Mouse (Mus musculus): Measurements from ENCODE around the gene Prkab1. TPM values are rescaled to one million over a fixed set of nuclear protein-coding genes. Genes with fewer than 3 reads are reported as not detected.

Prkab1 gene
- total RNA-seq (2014; rRNA removed; ENCODE audit: low replicate concordance) = 39.6 and 64.2 TPM in 2 replicates
- 35.4 and 38.6 TPM in 2 replicates for polyA plus RNA-seq (2015; fragmentation: Nextera tagmentation; extraction: Ambion mirVana)

DNA sequence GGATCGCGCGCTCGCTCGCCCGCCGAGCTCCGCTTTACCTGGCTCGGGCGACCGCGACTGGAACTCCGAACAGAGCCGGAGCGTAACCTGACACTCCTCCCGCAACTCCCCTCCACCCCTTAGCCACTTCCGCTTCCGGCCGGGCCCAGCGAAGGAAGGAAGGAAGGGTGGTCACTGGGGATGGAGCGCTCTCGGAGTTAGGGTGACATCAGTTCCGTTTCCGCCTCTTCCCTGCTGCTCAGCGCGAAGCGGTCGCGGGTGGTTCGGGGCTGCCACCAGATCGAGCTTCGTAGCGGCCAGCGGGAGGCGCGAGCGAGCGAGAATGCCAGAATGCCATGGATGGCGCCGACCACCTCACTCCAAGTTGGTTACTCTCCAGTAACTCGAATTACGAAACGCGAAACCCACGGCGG is at the start of gene Prkab1:
Gene Prkab1, minus strand, starts transcription at position 182 of the 413 bp plus-strand sequence.
- Histone ChIP-seq H3K4me2 (ENCODE audit: low read depth, low read length) (peak within 1 kb of the TSS; percentile 84), H3K4me3 (ENCODE audit: low read depth, low read length) (peak within 1 kb of the TSS; percentile 73), H3K4me1 (ENCODE audit: control insufficient read depth, insufficient read depth) (peaks cover 8% of the 10 kb centered on the region), H3K27ac (ENCODE audit: low read depth) (peak within 1 kb of the TSS; percentile 85), H3K27me3 (ENCODE audit: control insufficient read depth, insufficient read depth, low read length) (no peaks in the 10 kb centered on the region), H3K9me3 (replicated peaks; ENCODE audit: control insufficient read depth, low read length) (no peaks in the 10 kb centered on the region), H3K36me3 (replicated peaks; ENCODE audit: control insufficient read depth, insufficient read depth, low read length) (peaks cover 23% of the 10 kb centered on the region), H3K9ac (replicated peaks; ENCODE audit: low read depth, low read length) (peak within 1 kb of the TSS; percentile 76)
- WGBS = under 1% methylated on average over 35 of the region's 46 CpGs
- ATAC-seq (ENCODE audit: insufficient read depth, low read depth) (peak; percentile 95), DNase-seq (ENCODE audit: low spot score) (peak; percentile 98)
- peak; percentile 48 for TF ChIP-seq CTCF (IDR thresholded peaks at IDR 0.05; ENCODE audit: low read depth)
- no peak for TF ChIP-seq EP300 (IDR thresholded peaks at IDR 0.05; ENCODE audit: low read depth)

DNA sequence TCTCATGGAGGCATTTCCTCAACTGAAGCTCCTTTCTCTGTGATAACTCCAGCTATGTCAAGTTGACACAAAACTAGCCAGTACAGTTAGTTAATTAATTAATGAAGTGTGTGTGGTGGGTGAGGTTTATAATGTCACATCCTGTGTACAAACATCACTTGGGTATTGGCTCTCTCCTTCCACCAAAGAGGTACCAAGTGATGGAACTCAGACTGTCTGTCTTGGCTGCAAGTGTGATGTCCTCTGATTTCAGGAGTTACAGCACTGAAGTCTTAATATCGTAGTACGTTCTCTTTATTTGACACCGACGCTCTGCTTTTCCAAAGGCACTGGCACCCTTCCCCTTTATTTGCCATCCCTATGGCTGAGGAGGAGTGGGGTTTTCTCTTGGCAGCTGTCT is 45.3 kb upstream of the Prkab1 start:
- Histone ChIP-seq H3K27ac (ENCODE audit: low read depth) (no peak overlapping the region), H3K9ac (replicated peaks; ENCODE audit: low read depth, low read length) (no peak overlapping the region), H3K4me3 (ENCODE audit: low read depth, low read length) (no peak overlapping the region), H3K4me1 (ENCODE audit: control insufficient read depth, insufficient read depth) (no peaks in the 10 kb centered on the region), H3K4me2 (ENCODE audit: low read depth, low read length) (no peak overlapping the region), H3K36me3 (replicated peaks; ENCODE audit: control insufficient read depth, insufficient read depth, low read length) (no peaks in the 10 kb centered on the region), H3K27me3 (ENCODE audit: control insufficient read depth, insufficient read depth, low read length) (no peaks in the 10 kb centered on the region), H3K9me3 (replicated peaks; ENCODE audit: control insufficient read depth, low read length) (0 out of 2 replicates have a peak, but pooled peaks cover 3% of the 10 kb centered on the region)
- ATAC-seq (ENCODE audit: insufficient read depth, low read depth) = no peak
- DNase-seq (ENCODE audit: low spot score) = no peak
- WGBS = 92% methylated on average over 4 of the region's 4 CpGs
- TF ChIP-seq CTCF (IDR thresholded peaks at IDR 0.05; ENCODE audit: low read depth) (no peak), EP300 (IDR thresholded peaks at IDR 0.05; ENCODE audit: low read depth) (no peak)

DNA sequence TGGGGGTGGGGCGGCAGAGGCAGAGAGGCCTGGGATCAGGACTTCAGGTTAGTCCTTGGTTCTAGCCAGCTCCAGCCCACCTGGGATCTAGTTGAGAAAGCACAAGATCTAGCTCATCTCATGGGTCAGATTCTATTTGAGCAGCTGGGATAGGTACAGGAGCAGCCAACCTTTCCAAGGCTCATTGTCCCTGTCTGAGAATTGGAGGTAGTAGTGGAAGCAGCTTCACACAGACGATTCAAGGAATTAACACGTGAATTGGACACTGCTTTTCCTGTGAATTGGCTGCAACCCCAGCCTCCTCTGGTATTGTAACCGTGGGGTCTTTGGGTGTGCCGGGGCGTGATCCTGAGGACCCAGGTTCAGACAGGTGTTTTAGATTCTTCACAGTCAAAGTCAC is 28.5 kb upstream of the Prkab1 start:
- Histone ChIP-seq H3K36me3 (replicated peaks; ENCODE audit: control insufficient read depth, insufficient read depth, low read length) (no peaks in the 10 kb centered on the region), H3K9ac (replicated peaks; ENCODE audit: low read depth, low read length) (no peak overlapping the region), H3K4me2 (ENCODE audit: low read depth, low read length) (no peak overlapping the region), H3K9me3 (replicated peaks; ENCODE audit: control insufficient read depth, low read length) (no peaks in the 10 kb centered on the region), H3K4me1 (ENCODE audit: control insufficient read depth, insufficient read depth) (no peaks in the 10 kb centered on the region), H3K27me3 (ENCODE audit: control insufficient read depth, insufficient read depth, low read length) (no peaks in the 10 kb centered on the region), H3K4me3 (ENCODE audit: low read depth, low read length) (no peak overlapping the region), H3K27ac (ENCODE audit: low read depth) (no peak overlapping the region)
- WGBS = 34% methylated on average over 6 of the region's 6 CpGs
- DNase-seq (ENCODE audit: low spot score) = no peak
- no peak for ATAC-seq (ENCODE audit: insufficient read depth, low read depth)
- no peak for TF ChIP-seq EP300 (IDR thresholded peaks at IDR 0.05; ENCODE audit: low read depth)
- no peak for TF ChIP-seq CTCF (IDR thresholded peaks at IDR 0.05; ENCODE audit: low read depth)

DNA sequence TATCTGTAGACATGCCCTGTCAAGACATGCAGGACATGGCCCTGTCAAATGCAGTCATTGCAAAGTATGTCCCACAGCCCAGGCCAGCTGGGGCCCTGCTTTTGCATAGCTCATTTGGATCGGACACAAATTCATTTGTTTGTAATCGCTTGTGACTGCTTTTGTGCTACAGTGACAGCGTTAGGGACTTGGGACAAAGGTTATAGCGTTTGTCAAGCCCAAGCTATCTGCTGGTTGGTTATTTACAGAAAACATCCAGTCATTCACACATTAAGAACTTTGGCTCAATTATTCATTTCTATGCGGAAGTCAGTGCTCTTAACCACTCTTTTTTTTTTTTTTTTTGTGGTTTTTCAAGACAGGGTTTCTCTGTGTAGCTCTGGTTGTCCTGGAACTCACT is 27.9 kb upstream of the Prkab1 start:
- H3K9ac ChIP-seq (replicated peaks; ENCODE audit: low read depth, low read length) = no peak overlapping the region
- no peak overlapping the region for H3K27ac ChIP-seq (ENCODE audit: low read depth)
- DNase-seq (ENCODE audit: low spot score) (no peak), ATAC-seq (ENCODE audit: insufficient read depth, low read depth) (no peak)
- H3K4me2 ChIP-seq (ENCODE audit: low read depth, low read length) = no peak overlapping the region
- no peaks in the 10 kb centered on the region for H3K9me3 ChIP-seq (replicated peaks; ENCODE audit: control insufficient read depth, low read length)
- H3K36me3 ChIP-seq (replicated peaks; ENCODE audit: control insufficient read depth, insufficient read depth, low read length) = no peaks in the 10 kb centered on the region
- H3K4me3 ChIP-seq (ENCODE audit: low read depth, low read length) = no peak overlapping the region
- no peaks in the 10 kb centered on the region for H3K4me1 ChIP-seq (ENCODE audit: control insufficient read depth, insufficient read depth)
- TF ChIP-seq EP300 (IDR thresholded peaks at IDR 0.05; ENCODE audit: low read depth) (no peak), CTCF (IDR thresholded peaks at IDR 0.05; ENCODE audit: low read depth) (no peak)
- WGBS = 79% methylated on average over 5 of the region's 5 CpGs
- no peaks in the 10 kb centered on the region for H3K27me3 ChIP-seq (ENCODE audit: control insufficient read depth, insufficient read depth, low read length)

DNA sequence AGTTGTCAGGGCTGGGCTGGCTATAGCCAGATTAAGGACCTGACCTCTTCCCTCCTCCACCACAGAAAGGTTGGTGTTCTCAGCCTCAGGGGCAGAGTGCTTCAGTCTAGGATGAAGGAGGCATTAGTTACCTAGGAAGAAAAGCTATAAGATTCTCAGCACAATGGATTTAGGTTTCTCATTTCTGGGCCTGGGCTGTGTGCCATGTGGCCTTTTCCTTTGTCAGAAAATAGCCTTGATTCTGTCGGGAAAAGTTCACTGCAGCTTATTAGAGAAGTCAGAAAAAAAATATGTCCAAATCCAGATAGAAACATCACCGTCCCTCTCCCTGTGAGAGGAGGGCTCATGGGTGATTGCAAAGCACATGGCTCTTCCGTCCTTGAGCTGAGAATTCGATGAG is 25.5 kb upstream of the Prkab1 start:
- DNase-seq (ENCODE audit: low spot score) (no peak), ATAC-seq (ENCODE audit: insufficient read depth, low read depth) (no peak)
- Histone ChIP-seq H3K36me3 (replicated peaks; ENCODE audit: control insufficient read depth, insufficient read depth, low read length) (no peaks in the 10 kb centered on the region), H3K9ac (replicated peaks; ENCODE audit: low read depth, low read length) (no peak overlapping the region), H3K4me2 (ENCODE audit: low read depth, low read length) (no peak overlapping the region), H3K27ac (ENCODE audit: low read depth) (no peak overlapping the region), H3K4me3 (ENCODE audit: low read depth, low read length) (no peak overlapping the region), H3K27me3 (ENCODE audit: control insufficient read depth, insufficient read depth, low read length) (no peaks in the 10 kb centered on the region), H3K4me1 (ENCODE audit: control insufficient read depth, insufficient read depth) (no peaks in the 10 kb centered on the region), H3K9me3 (replicated peaks; ENCODE audit: control insufficient read depth, low read length) (no peaks in the 10 kb centered on the region)
- WGBS = 61% methylated on average over 4 of the region's 4 CpGs
- TF ChIP-seq EP300 (IDR thresholded peaks at IDR 0.05; ENCODE audit: low read depth) (no peak), CTCF (IDR thresholded peaks at IDR 0.05; ENCODE audit: low read depth) (no peak)

DNA sequence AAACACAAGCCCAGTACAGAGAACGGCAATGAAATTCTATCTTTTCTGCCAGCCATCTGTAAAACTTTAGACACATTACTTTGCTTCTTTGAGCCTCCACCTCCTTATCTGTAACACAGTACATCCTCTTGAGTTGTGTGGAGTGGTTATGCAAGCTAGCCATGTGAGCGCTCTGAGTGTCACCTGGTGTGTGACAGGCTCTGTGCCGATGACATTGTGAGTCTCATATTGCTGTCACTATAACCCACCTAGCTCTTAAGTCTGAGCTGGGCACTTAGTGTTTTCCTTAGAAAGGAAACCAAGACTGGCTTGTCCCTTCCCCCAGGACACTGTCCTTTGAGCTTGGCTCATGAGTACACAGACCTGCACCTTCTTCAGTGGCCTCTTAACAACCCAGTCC is 24.0 kb upstream of the Prkab1 start:
- H3K4me3 ChIP-seq (ENCODE audit: low read depth, low read length) = no peak overlapping the region

More for the DNA sequence above, 24.0 kb upstream of the Prkab1 start:
- Histone ChIP-seq H3K9me3 (replicated peaks; ENCODE audit: control insufficient read depth, low read length) (no peaks in the 10 kb centered on the region), H3K4me2 (ENCODE audit: low read depth, low read length) (no peak overlapping the region), H3K27ac (ENCODE audit: low read depth) (no peak overlapping the region), H3K4me1 (ENCODE audit: control insufficient read depth, insufficient read depth) (no peaks in the 10 kb centered on the region), H3K9ac (replicated peaks; ENCODE audit: low read depth, low read length) (no peak overlapping the region), H3K27me3 (ENCODE audit: control insufficient read depth, insufficient read depth, low read length) (no peaks in the 10 kb centered on the region), H3K36me3 (replicated peaks; ENCODE audit: control insufficient read depth, insufficient read depth, low read length) (no peaks in the 10 kb centered on the region)
- ATAC-seq (ENCODE audit: insufficient read depth, low read depth) (no peak), DNase-seq (ENCODE audit: low spot score) (no peak)
- TF ChIP-seq EP300 (IDR thresholded peaks at IDR 0.05; ENCODE audit: low read depth) = no peak
- TF ChIP-seq CTCF (IDR thresholded peaks at IDR 0.05; ENCODE audit: low read depth) = no peak
- 63% methylated on average over 3 of the region's 3 CpGs for WGBS
